Mouse (Mus musculus) stomach, embryonic 14.5 days (tissue): Measurements from ENCODE around the gene Lamp2. TPM values are rescaled to one million over a fixed set of nuclear protein-coding genes. Genes with fewer than 3 reads are reported as not detected.
"Not testable (repeated sequence)": the region's sequence is repeated elsewhere in the genome, so short reads cannot be mapped to it uniquely, and the experiment has no call there.

ENCODE experiments used
- ATAC-seq: fragments of 200-750 bp; cut with Nextera tagmentation; 2 replicates; pipeline ENCODE4 v1.8.0; 2017; ENCODE audit warnings: low read depth, moderate TSS enrichment; ENCODE audit not compliant: insufficient number of reproducible peaks, insufficient read depth, low FRiP score
- H3K27ac ChIP-seq: fragments of 300-500 bp; sonication (generic); 2 replicates; pipeline ENCODE4 v1.5.1; 2014; ENCODE audit warnings: mild to moderate bottlenecking, low read length, moderate library complexity, mixed read lengths
- H3K27me3 ChIP-seq: fragments of 300-500 bp; sonication (generic); 2 replicates; pipeline ENCODE4 v1.6.1; 2014; ENCODE audit warnings: low read length, control low read depth, mixed read lengths; ENCODE audit not compliant: control insufficient read depth, insufficient read depth
- H3K36me3 ChIP-seq: fragments of 300-500 bp; sonication (generic); 2 replicates; pipeline ENCODE4 v1.6.1; 2014; ENCODE audit warnings: mild to moderate bottlenecking, control low read depth, low read length, moderate library complexity, mixed read lengths; ENCODE audit not compliant: control insufficient read depth, insufficient read depth
- H3K4me1 ChIP-seq: fragments of 300-500 bp; sonication (generic); 2 replicates; pipeline ENCODE4 v1.6.1; 2014; ENCODE audit warnings: low read length, control low read depth, mixed read lengths; ENCODE audit not compliant: control insufficient read depth, insufficient read depth
- H3K4me2 ChIP-seq: fragments of 300-500 bp; sonication (generic); replicated peaks from 2 replicates; pipeline ENCODE4 v1.6.1; 2014; ENCODE audit warnings: low read depth, low read length, control low read depth
- H3K4me3 ChIP-seq: fragments of 300-500 bp; sonication (generic); 2 replicates; pipeline ENCODE4 v1.5.1; 2014; ENCODE audit warnings: low read depth, low read length, control low read depth
- H3K9ac ChIP-seq: fragments of 300-500 bp; sonication (generic); replicated peaks from 2 replicates; pipeline ENCODE4 v1.6.1; 2014; ENCODE audit warnings: low read depth, mild to moderate bottlenecking, control low read depth, low read length, moderate library complexity, mixed read lengths
- H3K9me3 ChIP-seq: fragments of 300-500 bp; sonication (generic); 2 replicates; pipeline ENCODE4 v1.6.1; 2016; ENCODE audit warnings: low read depth, low read length, control low read depth; ENCODE audit not compliant: control insufficient read depth
- WGBS: fragments of 180-500 bp; shearing (Covaris S2); extraction: QIAGEN DNeasy Blood & Tissue Kit; methylation state at CpG from one replicate; pipeline ENCODE4 v1.1.7; 2014; 5-methylcytosine and 5-hydroxymethylcytosine counted together
- polyA plus RNA-seq: library from polyadenylated mRNA; unstranded; fragments of >200 nt; fragmentation: Nextera tagmentation; extraction: Ambion mirVana; gene quantifications from 2 replicates; pipeline ENCODE4 v1.2.1, GENCODE M21; 2014

The Lamp2 gene
- polyA plus RNA-seq, 1 experiment from 2014 or later, result 173 TPM

DNA sequence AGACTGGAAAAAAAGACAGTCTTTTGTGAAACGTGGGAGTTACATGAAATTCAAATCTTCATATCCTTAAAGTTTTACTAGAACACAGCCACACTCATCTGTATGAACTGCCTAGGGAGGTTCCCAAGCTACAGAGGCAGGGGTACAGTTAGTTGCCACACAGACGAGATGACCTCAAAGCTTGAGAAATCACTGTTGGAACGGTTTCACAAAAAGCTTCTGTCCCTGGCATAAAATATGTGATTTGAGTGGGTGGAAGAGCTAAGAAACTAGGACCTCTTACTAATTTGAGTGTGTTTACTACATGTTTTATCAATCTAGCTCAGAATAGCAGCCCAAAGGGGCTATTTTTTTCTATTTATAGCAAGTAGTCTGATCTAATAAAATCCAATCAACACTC, 33.9 kb downstream of the Lamp2 start:
- no peak for ATAC-seq
- Histone ChIP-seq H3K36me3 (peaks cover 4% of the 10 kb centered on the region), H3K27ac (no peak overlapping the region), H3K4me2 (no peak overlapping the region), H3K4me3 (no peak overlapping the region), H3K9ac (no peak overlapping the region), H3K9me3 (no peaks in the 10 kb centered on the region), H3K27me3 (no peaks in the 10 kb centered on the region), H3K4me1 (no peaks in the 10 kb centered on the region)
- WGBS, result 67% methylated on average over 3 of the region's 3 CpGs

- 75% methylated on average over 3 of the region's 3 CpGs for WGBS
- no peak overlapping the region for H3K4me3 ChIP-seq
These were observed 52.4 kb downstream of the Lamp2 start for GRCm38 (mm10) chrX:38403879-38404278.

GRCm38 (mm10) chrX:38402981-38403380, 53.3 kb downstream of the Lamp2 start:
- Histone ChIP-seq H3K4me1 (no peaks in the 10 kb centered on the region), H3K27me3 (no peaks in the 10 kb centered on the region), H3K9ac (no peak overlapping the region), H3K9me3 (no peaks in the 10 kb centered on the region), H3K36me3 (no peaks in the 10 kb centered on the region; the same call in 1 of the 2 replicates), H3K4me2 (no peak overlapping the region), H3K27ac (no peak overlapping the region), H3K4me3 (no peak overlapping the region)
- WGBS, result 76% methylated on average over 5 of the region's 5 CpGs
- no peak for ATAC-seq

More at GRCm38 (mm10) chrX:38403879-38404278, 52.4 kb downstream of the Lamp2 start:
- no peak for ATAC-seq
- Histone ChIP-seq H3K4me2 (no peak overlapping the region), H3K9ac (no peak overlapping the region), H3K27ac (no peak overlapping the region), H3K36me3 (no peaks in the 10 kb centered on the region; the same call in 1 of the 2 replicates), H3K27me3 (no peaks in the 10 kb centered on the region), H3K4me1 (no peaks in the 10 kb centered on the region), H3K9me3 (no peaks in the 10 kb centered on the region)

GRCm38 (mm10) chrX:38402004-38402403, 54.2 kb downstream of the Lamp2 start:
- no peak overlapping the region for H3K27ac ChIP-seq
- ATAC-seq, result no peak
- H3K4me3 ChIP-seq, result no peak overlapping the region
- 57% methylated on average over 6 of the region's 6 CpGs for WGBS
- H3K36me3 ChIP-seq, result no peaks in the 10 kb centered on the region; the same call in 1 of the 2 replicates
- no peaks in the 10 kb centered on the region for H3K27me3 ChIP-seq
- no peaks in the 10 kb centered on the region for H3K4me1 ChIP-seq
- H3K9ac ChIP-seq, result no peak overlapping the region
- no peak overlapping the region for H3K4me2 ChIP-seq
- no peaks in the 10 kb centered on the region for H3K9me3 ChIP-seq

DNA sequence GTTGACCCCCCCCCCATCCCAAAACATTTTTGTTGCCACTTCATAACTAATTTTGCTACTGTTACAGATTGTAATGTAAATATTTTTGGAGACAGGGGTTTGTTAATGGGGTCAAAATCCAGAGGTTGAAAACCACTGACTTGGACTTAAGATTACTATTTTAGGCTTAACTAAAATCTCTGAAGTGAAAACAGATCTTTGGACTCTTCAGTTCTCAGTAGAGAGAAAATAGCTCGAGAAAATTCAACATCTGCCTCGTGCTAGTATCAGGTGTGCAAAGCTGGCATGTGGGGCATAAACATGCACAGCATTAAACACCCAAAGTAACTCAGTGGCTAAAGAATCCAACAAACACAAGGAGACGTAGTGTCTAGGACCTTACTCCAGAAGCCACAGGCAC, 55.6 kb downstream of the Lamp2 start:
- Histone ChIP-seq H3K9me3 (no peaks in the 10 kb centered on the region), H3K27me3 (no peaks in the 10 kb centered on the region), H3K9ac (no peak overlapping the region), H3K27ac (no peak overlapping the region), H3K4me3 (no peak overlapping the region), H3K36me3 (no peaks in the 10 kb centered on the region; the same call in 1 of the 2 replicates), H3K4me1 (no peaks in the 10 kb centered on the region), H3K4me2 (no peak overlapping the region)
- 75% methylated on average over 3 of the region's 3 CpGs for WGBS
- ATAC-seq, result no peak

- H3K4me3 ChIP-seq, result no peak overlapping the region
- H3K9me3 ChIP-seq, result no peaks in the 10 kb centered on the region
- no peak overlapping the region for H3K27ac ChIP-seq
- no peaks in the 10 kb centered on the region for H3K4me1 ChIP-seq
- WGBS, result 86% methylated on average over 1 of the region's 1 CpGs
- H3K27me3 ChIP-seq, result no peaks in the 10 kb centered on the region
- ATAC-seq, result no peak
- H3K4me2 ChIP-seq, result no peak overlapping the region
- H3K36me3 ChIP-seq, result no peaks in the 10 kb centered on the region
- H3K9ac ChIP-seq, result no peak overlapping the region
These were observed 56.6 kb downstream of the Lamp2 start for GRCm38 (mm10) chrX:38399671-38400070.

GRCm38 (mm10) chrX:38373169-38373568, 83.1 kb downstream of the Lamp2 start:
- H3K9ac ChIP-seq, ATAC-seq, H3K4me1 ChIP-seq, H3K4me3 ChIP-seq, H3K36me3 ChIP-seq, H3K9me3 ChIP-seq, H3K27me3 ChIP-seq, H3K4me2 ChIP-seq, H3K27ac ChIP-seq: not testable (repeated sequence)
- WGBS, result 72% methylated on average over 1 of the region's 1 CpGs

DNA sequence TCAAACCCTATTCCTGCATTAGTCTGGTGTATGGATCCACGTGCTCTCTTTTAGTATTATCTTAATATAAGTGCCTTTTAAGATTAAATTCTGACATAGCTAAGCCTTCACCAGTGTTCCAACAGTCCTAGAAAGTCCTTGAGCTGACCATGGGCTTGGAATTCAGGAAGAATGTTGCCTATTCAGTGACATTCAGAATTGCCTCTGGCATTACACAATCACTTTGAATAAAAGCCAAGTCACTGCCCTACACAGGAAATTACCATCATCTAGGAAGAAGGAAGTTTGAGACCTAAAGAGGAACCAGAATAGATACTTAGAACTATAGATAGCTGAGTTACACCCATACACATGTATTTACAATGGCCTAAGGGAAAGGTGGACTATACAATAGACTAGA, 91.6 kb downstream of the Lamp2 start:
- H3K4me3 ChIP-seq, result not testable (repeated sequence)

DNA sequence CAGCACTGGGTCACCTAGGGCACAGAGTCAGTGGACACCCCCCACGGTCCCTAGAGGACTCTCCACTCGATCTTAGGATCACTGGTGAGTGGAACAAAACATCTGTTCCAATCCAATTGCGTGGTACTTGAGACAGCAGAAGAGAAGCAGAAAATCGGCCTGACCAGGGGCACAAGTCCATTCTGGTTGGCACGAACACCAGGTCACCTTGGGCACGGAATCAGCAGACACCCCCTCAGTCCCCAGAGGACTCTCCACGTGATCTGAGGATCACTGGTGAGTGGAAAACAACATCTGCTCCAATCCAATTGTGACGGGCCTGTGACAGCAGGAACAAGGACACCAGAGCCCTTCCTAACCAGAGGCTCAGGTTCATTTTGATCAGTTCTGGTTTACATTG, 94.2 kb downstream of the Lamp2 start:
- 71% methylated on average over 8 of the region's 8 CpGs for WGBS

More for the DNA sequence above, 91.6 kb downstream of the Lamp2 start:
- not testable (repeated sequence) for H3K4me1 ChIP-seq, H3K36me3 ChIP-seq, H3K9ac ChIP-seq, ATAC-seq, H3K4me2 ChIP-seq, H3K27ac ChIP-seq, H3K9me3 ChIP-seq, H3K27me3 ChIP-seq
- 56% methylated on average over 1 of the region's 1 CpGs for WGBS

More for the DNA sequence above, 94.2 kb downstream of the Lamp2 start:
- no peak overlapping the region for H3K9ac ChIP-seq
- H3K27ac ChIP-seq, result no peak overlapping the region
- H3K4me2 ChIP-seq, result no peak overlapping the region
- no peaks in the 10 kb centered on the region for H3K4me1 ChIP-seq
- H3K4me3 ChIP-seq, result no peak overlapping the region
- no peaks in the 10 kb centered on the region for H3K36me3 ChIP-seq
- ATAC-seq, result no peak
- no peaks in the 10 kb centered on the region for H3K27me3 ChIP-seq
- no peaks in the 10 kb centered on the region for H3K9me3 ChIP-seq
